ENCODE assay signal across 7 mouse cellular contexts in genomic region chr11:17768345-17768759, GRCm38 (mm10).
DNase-seq lines count a peak whose midpoint lies in the region; ATAC-seq lines count a peak whose summit lies in the region.

No protein-coding gene starts in this region.

- no peak overlapping the region for H3K9ac ChIP-seq in kidney, embryonic 15.5 days

- H3K4me2 ChIP-seq in kidney, embryonic 15.5 days = no peak overlapping the region

- H3K27me3 ChIP-seq in kidney, embryonic 15.5 days = no peaks in the 10 kb centered on the region

- no peaks in the 10 kb centered on the region for H3K9me3 ChIP-seq in kidney, embryonic 15.5 days (replicated peaks)

- peak overlapping the region; percentile 42 for H3K27ac ChIP-seq in kidney, embryonic 15.5 days

- ATAC-seq in kidney, embryonic 15.5 days (replicated peaks; ENCODE audit: low FRiP score) = peak; percentile 80

- no peak overlapping the region for H3K4me3 ChIP-seq in kidney, embryonic 15.5 days (replicated peaks)

- peak; percentile 7 for DNase-seq in 3T3-L1 (ENCODE audit: low read depth, low spot score)
- DNase-seq in MN1 (ENCODE audit: low spot score) = peak; percentile 18
- peak; percentile 90 to 93 for DNase-seq in cerebellum, postnatal 10 days
- DNase-seq in frontal cortex, postnatal 14 days (ENCODE audit: low spot score in 2 of 2) = no peak
- no peak for DNase-seq in layer of hippocampus, adult 9-11 months
- no peak for DNase-seq in B cell, adult 2 months

- H3K4me1 ChIP-seq in kidney, embryonic 15.5 days = peaks cover 11% of the 10 kb centered on the region

- no peaks in the 10 kb centered on the region for H3K36me3 ChIP-seq in kidney, embryonic 15.5 days

Comparison
In these comparisons a context has a peak if more than half of its experiments do, and no peak if none do; other contexts are left out.
1. DNase-seq: peak in 3T3-L1 (single experiment), MN1 (single experiment) and cerebellum, postnatal 10 days (2 of 2); none in frontal cortex, postnatal 14 days (0 of 2), layer of hippocampus, adult 9-11 months (single experiment) and B cell, adult 2 months (0 of 2).